Mouse (Mus musculus): ENCODE measurements around the gene Olfr503.
"Not testable (repeated sequence)": the region's sequence is repeated elsewhere in the genome, so short reads cannot be mapped to it uniquely, and the experiment has no call there.

Olfr503 gene

GRCm38 (mm10) chr7:108544227-108544626, at the start of gene Olfr503:
TSS of gene Olfr503 (plus strand) at chr7:108544527.
- DNase-seq (ENCODE audit: low spot score in 2 of 2), result not testable (repeated sequence)

GRCm38 (mm10) chr7:108524965-108525364, 19.4 kb upstream of the Olfr503 start, which contains the start of gene Olfr502:
TSS of gene Olfr502 (minus strand) at chr7:108525065.
- no peak for DNase-seq (ENCODE audit: low spot score in 2 of 2)

- DNase-seq (ENCODE audit: low spot score in 2 of 2), result no peak
Measured at GRCm38 (mm10) chr7:108542416-108542815, 1.9 kb upstream of the Olfr503 start.

GRCm38 (mm10) chr7:108565693-108566092, 21.4 kb downstream of the Olfr503 start, which contains the start of gene Olfr504:
TSS of gene Olfr504 (minus strand) at chr7:108565793.
- DNase-seq (ENCODE audit: low spot score in 2 of 2), result no peak

GRCm38 (mm10) chr7:108589797-108590196, 45.5 kb downstream of the Olfr503 start:
- DNase-seq (ENCODE audit: low spot score in 2 of 2), result no peak

Data from right cerebral cortex, postnatal 36 days (tissue).